Mouse (Mus musculus) megakaryocyte, embryonic 14.5 days (primary cell): ENCODE results near the gene Gm20388. TPM values are rescaled to one million over a fixed set of nuclear protein-coding genes. Genes with fewer than 3 reads are reported as not detected.

ENCODE experiments used
- H3K27me3 ChIP-seq: replicated peaks from 2 replicates; pipeline ENCODE3; 2012; ENCODE audit warnings: inconsistent platforms
- H3K36me3 ChIP-seq: replicated peaks from 2 replicates; pipeline ENCODE3; 2012; ENCODE audit warnings: low read length, inconsistent platforms, mixed read lengths
- H3K4me1 ChIP-seq: 2 replicates; pipeline ENCODE4 v1.6.1; 2012; ENCODE audit warnings: inconsistent platforms
- H3K4me3 ChIP-seq: replicated peaks from 2 replicates; pipeline ENCODE3; 2012; ENCODE audit warnings: moderate library complexity, mild to moderate bottlenecking, inconsistent platforms
- H3K9me3 ChIP-seq: 2 replicates; pipeline ENCODE4 v1.6.1; 2012; ENCODE audit warnings: inconsistent platforms
- FLI1 ChIP-seq: IDR thresholded peaks from 2 replicates; pipeline ENCODE4 v1.6.1; 2012; ENCODE audit warnings: low read length, inconsistent platforms, mixed read lengths
- GATA1 ChIP-seq: IDR thresholded peaks from 3 replicates; pipeline ENCODE4 v1.6.1; 2012; ENCODE audit warnings: mixed read lengths, low read length, inconsistent platforms, borderline replicate concordance
- polyA plus RNA-seq: library from polyadenylated mRNA; stranded (reverse); fragments of >175 nt; gene quantifications from 2 replicates; pipeline ENCODE4 v1.2.3, GENCODE M21; 2012; ENCODE audit warnings: low replicate concordance; ENCODE audit not compliant: insufficient read depth

Gm20388 gene
- polyA plus RNA-seq, 1 experiment = 111 TPM

GRCm38 (mm10) chr8:119948340-119948739 lies 37.7 kb downstream of the Gm20388 start:
- no peak overlapping the region for H3K4me3 ChIP-seq
- H3K4me1 ChIP-seq = peaks cover 25% of the 10 kb centered on the region
- H3K9me3 ChIP-seq = no peaks in the 10 kb centered on the region
- no peaks in the 10 kb centered on the region for H3K27me3 ChIP-seq
- TF ChIP-seq GATA1 (no peak), FLI1 (no peak)
- peaks cover 95% of the 10 kb centered on the region for H3K36me3 ChIP-seq

- H3K9me3 ChIP-seq = no peaks in the 10 kb centered on the region
- no peak overlapping the region for H3K4me3 ChIP-seq
- peaks cover 96% of the 10 kb centered on the region for H3K36me3 ChIP-seq
- TF ChIP-seq FLI1 = no peak
- TF ChIP-seq GATA1 = no peak
- no peaks in the 10 kb centered on the region for H3K4me1 ChIP-seq
- H3K27me3 ChIP-seq = no peaks in the 10 kb centered on the region
Observed at GRCm38 (mm10) chr8:119952282-119952681, 41.6 kb downstream of the Gm20388 start.

GRCm38 (mm10) chr8:119952747-119953146 lies 42.1 kb downstream of the Gm20388 start:
- Histone ChIP-seq H3K9me3 (no peaks in the 10 kb centered on the region), H3K27me3 (no peaks in the 10 kb centered on the region), H3K4me1 (peaks cover under 1% of the 10 kb centered on the region; the same call in 1 of the 2 replicates), H3K4me3 (no peak overlapping the region), H3K36me3 (peaks cover 96% of the 10 kb centered on the region)
- no peak for TF ChIP-seq FLI1
- no peak for TF ChIP-seq GATA1

- H3K27me3 ChIP-seq = no peaks in the 10 kb centered on the region
- peaks cover 79% of the 10 kb centered on the region for H3K36me3 ChIP-seq
- H3K4me3 ChIP-seq = no peak overlapping the region
- no peaks in the 10 kb centered on the region for H3K9me3 ChIP-seq
- peaks cover 2% of the 10 kb centered on the region; the same call in 1 of the 2 replicates for H3K4me1 ChIP-seq
- TF ChIP-seq GATA1 (no peak), FLI1 (no peak)
Observed at GRCm38 (mm10) chr8:119955333-119955732, 44.7 kb downstream of the Gm20388 start.

GRCm38 (mm10) chr8:119958076-119958475 lies 47.4 kb downstream of the Gm20388 start:
- Histone ChIP-seq H3K4me1 (peaks cover 2% of the 10 kb centered on the region; the same call in 1 of the 2 replicates), H3K27me3 (peaks cover 10% of the 10 kb centered on the region), H3K9me3 (no peaks in the 10 kb centered on the region), H3K4me3 (no peak overlapping the region), H3K36me3 (peaks cover 52% of the 10 kb centered on the region)
- TF ChIP-seq FLI1 (no peak), GATA1 (no peak)

- Histone ChIP-seq H3K27me3 (peaks cover 29% of the 10 kb centered on the region), H3K4me3 (no peak overlapping the region), H3K36me3 (peaks cover 27% of the 10 kb centered on the region), H3K4me1 (peaks cover 2% of the 10 kb centered on the region; the same call in 1 of the 2 replicates), H3K9me3 (peaks cover 1% of the 10 kb centered on the region)
- TF ChIP-seq GATA1 = no peak
- TF ChIP-seq FLI1 = no peak
Observed at GRCm38 (mm10) chr8:119960531-119961104, 50.0 kb downstream of the Gm20388 start.

- Histone ChIP-seq H3K4me1 (no peaks in the 10 kb centered on the region; the same call in 1 of the 2 replicates), H3K9me3 (peaks cover 41% of the 10 kb centered on the region), H3K36me3 (no peaks in the 10 kb centered on the region), H3K27me3 (peaks cover 61% of the 10 kb centered on the region), H3K4me3 (no peak overlapping the region)
- TF ChIP-seq GATA1 = no peak
- TF ChIP-seq FLI1 = no peak
Observed at GRCm38 (mm10) chr8:119964859-119965258, 54.2 kb downstream of the Gm20388 start.

GRCm38 (mm10) chr8:119967435-119967834 lies 56.8 kb downstream of the Gm20388 start:
- no peak overlapping the region for H3K4me3 ChIP-seq
- H3K36me3 ChIP-seq = no peaks in the 10 kb centered on the region
- peaks cover 75% of the 10 kb centered on the region for H3K27me3 ChIP-seq
- TF ChIP-seq GATA1 (no peak), FLI1 (no peak)
- H3K9me3 ChIP-seq = peaks cover 66% of the 10 kb centered on the region
- peaks cover 2% of the 10 kb centered on the region for H3K4me1 ChIP-seq

- Histone ChIP-seq H3K4me3 (peak overlapping the region; percentile 40), H3K27me3 (peaks cover 79% of the 10 kb centered on the region), H3K4me1 (peaks cover 6% of the 10 kb centered on the region), H3K36me3 (no peaks in the 10 kb centered on the region), H3K9me3 (peaks cover 90% of the 10 kb centered on the region)
- no peak for TF ChIP-seq FLI1
- TF ChIP-seq GATA1 = no peak
Observed at GRCm38 (mm10) chr8:119970169-119970568, 59.5 kb downstream of the Gm20388 start.

- H3K9me3 ChIP-seq = peaks cover 70% of the 10 kb centered on the region
- no peak overlapping the region for H3K4me3 ChIP-seq
- TF ChIP-seq GATA1 = no peak
- TF ChIP-seq FLI1 = no peak
- H3K27me3 ChIP-seq = peaks cover 74% of the 10 kb centered on the region
- H3K36me3 ChIP-seq = no peaks in the 10 kb centered on the region
- peaks cover 6% of the 10 kb centered on the region for H3K4me1 ChIP-seq
Observed at GRCm38 (mm10) chr8:119972558-119972957, 61.9 kb downstream of the Gm20388 start.
